21 mouse cellular contexts compared by ENCODE assay signal in the genomic region with DNA sequence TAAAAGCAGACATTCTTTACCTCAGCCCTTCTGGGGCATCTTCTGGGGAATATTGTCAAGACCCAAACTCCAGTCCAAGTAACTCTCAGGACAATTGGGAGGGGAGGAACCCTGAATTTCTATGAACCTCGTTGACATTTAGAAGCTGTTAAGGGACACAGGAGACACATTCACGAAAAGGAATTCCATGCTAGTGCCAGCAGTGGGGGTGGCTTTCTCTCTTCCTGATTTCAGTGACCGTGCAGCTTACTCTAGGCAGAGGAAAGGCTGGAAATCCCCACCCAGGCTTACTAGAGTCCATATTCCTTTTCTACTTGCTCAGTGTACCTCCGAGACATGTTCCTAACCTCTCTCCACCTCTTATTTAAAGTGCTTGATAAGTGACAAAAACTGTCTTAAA.
"Had no signal": no experiment of that assay in that cellular context is flagged by ENCODE, and none has a peak within 500 bp of the region (broad histone marks: within the 10 kb centered on the region; RNA-seq: fewer than 3 reads in every experiment).

No protein-coding gene starts in this region.

- H3K4me2 ChIP-seq: limb, embryonic 13.5 days; liver, embryonic 12.5 days; liver, embryonic 15.5 days; lung, embryonic 14.5 days; midbrain, embryonic 13.5 days; neural tube, embryonic 13.5 days had no signal

- DNase-seq: kidney, adult 9 months; kidney, postnatal 25 days; layer of hippocampus, adult 9-11 months; liver; lung, embryonic 14.5 days; lung, postnatal 14 days; retina, postnatal 1 day; right cerebral cortex, postnatal 25 days; thymus, adult 18-20 months; thymus, postnatal 36 days had no signal

- H3K4me3 ChIP-seq: layer of hippocampus, adult 2 months; limb, embryonic 10.5 days; limb, embryonic 13.5 days; liver, embryonic 12.5 days; liver, embryonic 15.5 days; megakaryocyte, embryonic 14.5 days; midbrain, embryonic 10.5 days; midbrain, embryonic 13.5 days; myocyte; neural tube, embryonic 13.5 days had no signal

- H3K27me3 ChIP-seq: limb, embryonic 13.5 days; liver, embryonic 12.5 days; liver, embryonic 15.5 days; midbrain, embryonic 13.5 days; neural tube, embryonic 13.5 days had no signal

- H3K27ac ChIP-seq: layer of hippocampus, adult 2 months; limb, embryonic 10.5 days; limb, embryonic 13.5 days; liver, embryonic 12.5 days; liver, embryonic 15.5 days; midbrain, embryonic 10.5 days; midbrain, embryonic 13.5 days; neural tube, embryonic 13.5 days had no signal

- H3K4me1 ChIP-seq: limb, embryonic 13.5 days; liver, embryonic 12.5 days; liver, embryonic 15.5 days; megakaryocyte, embryonic 14.5 days; midbrain, embryonic 10.5 days; midbrain, embryonic 13.5 days had no signal

- H3K36me3 ChIP-seq: limb, embryonic 10.5 days; limb, embryonic 13.5 days; liver, embryonic 12.5 days; liver, embryonic 15.5 days; midbrain, embryonic 10.5 days; midbrain, embryonic 13.5 days; neural tube, embryonic 13.5 days had no signal

- H3K9me3 ChIP-seq: limb, embryonic 10.5 days; limb, embryonic 13.5 days; liver, embryonic 12.5 days; liver, embryonic 15.5 days; midbrain, embryonic 10.5 days; midbrain, embryonic 13.5 days; neural tube, embryonic 13.5 days had no signal

- ATAC-seq: liver, embryonic 12.5 days; midbrain, embryonic 13.5 days; midbrain, embryonic 16.5 days had no signal

- H3K9ac ChIP-seq: limb, embryonic 13.5 days; liver, embryonic 12.5 days; liver, embryonic 15.5 days; lung, embryonic 14.5 days; midbrain, embryonic 13.5 days; neural tube, embryonic 13.5 days had no signal
